Mouse (Mus musculus): ENCODE data around the gene Chmp3. TPM values are rescaled to one million over a fixed set of nuclear protein-coding genes. Genes with fewer than 3 reads are reported as not detected.
A peak's percentile ranks its signal among the peaks of the same experiment; 100 is the strongest.

Chmp3 gene
- polyA plus RNA-seq (2016; fragmentation: Nextera tagmentation; extraction: Ambion mirVana) = 44.3 and 49.4 TPM in 2 replicates

DNA sequence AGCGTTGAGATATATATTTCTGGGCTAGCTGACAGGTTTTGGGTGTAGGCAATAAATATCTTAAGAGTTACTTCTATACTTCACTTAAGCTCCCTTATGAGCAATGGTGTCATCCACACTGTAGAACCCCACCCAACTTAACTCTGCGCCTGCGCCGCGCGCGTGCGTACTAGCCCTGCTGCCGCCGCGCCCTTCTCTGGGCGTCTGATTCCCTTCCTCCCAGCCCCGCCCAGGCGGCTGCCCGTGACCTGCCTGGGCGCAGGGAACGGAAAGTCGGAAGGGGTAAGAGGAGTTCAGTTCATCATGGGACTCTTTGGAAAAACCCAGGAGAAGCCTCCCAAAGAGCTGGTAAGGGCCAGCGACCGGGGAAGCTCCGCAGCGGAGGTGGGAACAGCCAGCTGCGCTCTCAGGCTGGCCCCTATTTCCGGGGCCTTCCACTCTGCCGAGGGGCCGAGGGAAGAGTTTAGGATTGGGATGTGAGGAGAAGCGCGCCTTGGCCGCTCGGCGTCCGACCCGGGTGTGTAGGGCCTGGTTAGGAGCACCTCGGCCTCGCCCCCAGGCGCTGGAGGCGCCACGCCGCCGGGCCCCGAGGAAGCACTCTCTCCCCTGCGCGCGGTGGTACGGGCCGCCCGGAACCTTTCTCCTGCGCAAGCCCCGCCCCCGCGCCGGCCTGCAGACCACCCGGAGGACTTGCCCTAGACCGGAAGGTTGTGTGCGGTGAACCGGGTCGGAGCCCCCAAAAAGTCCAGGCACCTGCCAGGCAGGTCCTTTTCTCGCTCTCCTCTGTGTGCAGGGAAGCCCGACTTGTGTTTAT, at the start of gene Chmp3:
Chmp3 (plus strand) TSS at position 112 of the 814 bp plus-strand sequence.
- Histone ChIP-seq H3K4me3 (replicated peaks) (peak within 1 kb of the TSS; percentile 61), H3K27ac (peak within 1 kb of the TSS; percentile 96), H3K4me1 (peaks cover 8% of the 10 kb centered on the region; the same call in 1 of the 2 replicates), H3K27me3 (0 out of 2 replicates have a peak, but pooled peaks cover 3% of the 10 kb centered on the region), H3K36me3 (replicated peaks) (no peaks in the 10 kb centered on the region), H3K4me2 (peak within 1 kb of the TSS; percentile 63), H3K9ac (peak within 1 kb of the TSS; percentile 87), H3K9me3 (no peaks in the 10 kb centered on the region)
- under 1% methylated on average over 52 of the region's 59 CpGs for WGBS
- peak; percentile 98 for ATAC-seq (ENCODE audit: low FRiP score)

DNA sequence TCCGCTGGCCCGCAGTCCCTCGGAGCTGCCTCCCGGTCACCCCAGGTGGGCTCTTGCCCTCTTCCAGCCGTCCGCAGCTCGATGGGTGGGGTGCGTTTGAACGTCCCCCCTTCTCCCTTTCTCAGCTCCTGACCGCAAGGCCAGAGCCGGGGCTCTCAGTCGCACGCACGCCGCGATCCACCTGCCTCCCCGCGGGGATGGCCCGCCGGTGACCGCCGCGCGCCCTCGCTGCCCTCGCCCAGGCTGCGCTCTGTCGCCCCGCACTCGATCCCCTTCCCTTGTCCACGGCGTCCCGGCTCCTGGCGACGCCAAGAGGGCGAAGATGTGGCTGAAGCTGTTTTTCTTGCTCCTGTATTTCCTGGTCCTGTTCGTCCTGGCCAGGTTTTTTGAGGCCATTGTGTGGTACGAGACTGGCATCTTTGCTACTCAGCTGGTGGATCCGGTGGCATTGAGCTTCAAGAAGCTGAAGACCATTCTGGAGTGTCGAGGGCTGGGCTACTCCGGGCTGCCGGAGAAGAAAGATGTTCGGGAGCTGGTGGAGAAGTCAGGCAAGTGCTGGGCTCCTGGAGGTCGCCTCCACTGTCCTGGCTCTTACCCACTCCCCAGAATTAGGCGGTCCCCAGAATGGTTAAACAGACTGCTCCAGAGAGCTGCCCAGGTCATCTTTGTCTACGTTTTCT, 49.1 kb upstream of the Chmp3 start:
- Histone ChIP-seq H3K27ac (peak overlapping the region; percentile 98), H3K4me3 (replicated peaks) (peak overlapping the region; percentile 88), H3K9ac (peak overlapping the region; percentile 94), H3K4me1 (peaks cover 17% of the 10 kb centered on the region), H3K27me3 (no peaks in the 10 kb centered on the region), H3K36me3 (replicated peaks) (peaks cover 2% of the 10 kb centered on the region; the same call in 1 of the 2 replicates), H3K4me2 (peak overlapping the region; percentile 71), H3K9me3 (no peaks in the 10 kb centered on the region)
- WGBS = under 1% methylated on average over 46 of the region's 46 CpGs
- peak; percentile 28 for ATAC-seq (ENCODE audit: low FRiP score)

- WGBS = 85% methylated on average over 3 of the region's 3 CpGs
- no peak overlapping the region for H3K27ac ChIP-seq
- H3K4me2 ChIP-seq = no peak overlapping the region
- H3K9me3 ChIP-seq = no peaks in the 10 kb centered on the region
- ATAC-seq (ENCODE audit: low FRiP score) = no peak
- H3K27me3 ChIP-seq = no peaks in the 10 kb centered on the region
- H3K36me3 ChIP-seq (replicated peaks) = peaks cover 9% of the 10 kb centered on the region; the same call in 1 of the 2 replicates
- H3K4me1 ChIP-seq = peaks cover 12% of the 10 kb centered on the region
- no peak overlapping the region for H3K9ac ChIP-seq
- H3K4me3 ChIP-seq (replicated peaks) = no peak overlapping the region
These were observed 43.0 kb upstream of the Chmp3 start for GRCm38 (mm10) chr6:71500575-71500974.

- peaks cover 13% of the 10 kb centered on the region for H3K36me3 ChIP-seq (replicated peaks)
- ATAC-seq (ENCODE audit: low FRiP score) = no peak
- H3K27ac ChIP-seq = no peak overlapping the region
- no peak overlapping the region for H3K4me3 ChIP-seq (replicated peaks)
- no peaks in the 10 kb centered on the region for H3K9me3 ChIP-seq
- H3K27me3 ChIP-seq = no peaks in the 10 kb centered on the region
- H3K4me2 ChIP-seq = no peak overlapping the region
- no peak overlapping the region for H3K9ac ChIP-seq
- 69% methylated on average over 4 of the region's 4 CpGs for WGBS
- H3K4me1 ChIP-seq = no peaks in the 10 kb centered on the region
These were observed 40.6 kb upstream of the Chmp3 start for GRCm38 (mm10) chr6:71503001-71503400.

DNA sequence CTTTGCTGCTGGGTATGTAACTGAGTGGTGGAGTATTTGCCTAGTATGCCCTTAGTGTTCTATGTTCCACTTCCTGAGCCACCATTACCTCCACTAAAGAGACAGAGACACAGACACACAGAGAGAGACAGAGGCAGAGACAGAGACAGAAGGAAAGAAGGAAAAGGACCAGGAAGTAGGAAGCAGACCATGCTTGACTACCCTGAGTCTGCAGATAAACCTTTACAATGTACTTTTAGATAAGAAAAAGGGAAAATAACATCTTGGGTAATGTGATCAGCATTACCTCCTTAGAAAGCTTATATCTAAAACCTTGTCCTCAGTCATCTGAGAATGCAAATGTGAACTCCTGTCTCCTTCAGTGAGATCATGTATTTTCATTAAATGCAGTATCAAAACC, 39.9 kb upstream of the Chmp3 start:
- no peaks in the 10 kb centered on the region for H3K4me1 ChIP-seq
- peaks cover 14% of the 10 kb centered on the region for H3K36me3 ChIP-seq (replicated peaks)
- no peak overlapping the region for H3K27ac ChIP-seq
- no peak overlapping the region for H3K9ac ChIP-seq
- no peaks in the 10 kb centered on the region for H3K9me3 ChIP-seq
- no peak overlapping the region for H3K4me2 ChIP-seq
- no peak overlapping the region for H3K4me3 ChIP-seq (replicated peaks)
- H3K27me3 ChIP-seq = no peaks in the 10 kb centered on the region
- no peak for ATAC-seq (ENCODE audit: low FRiP score)

- 90% methylated on average over 4 of the region's 4 CpGs for WGBS
- Histone ChIP-seq H3K4me2 (no peak overlapping the region), H3K36me3 (replicated peaks) (peaks cover 16% of the 10 kb centered on the region), H3K4me3 (replicated peaks) (no peak overlapping the region), H3K27me3 (no peaks in the 10 kb centered on the region), H3K9ac (no peak overlapping the region), H3K27ac (no peak overlapping the region), H3K4me1 (no peaks in the 10 kb centered on the region), H3K9me3 (no peaks in the 10 kb centered on the region)
- ATAC-seq (ENCODE audit: low FRiP score) = no peak
These were observed 39.5 kb upstream of the Chmp3 start for GRCm38 (mm10) chr6:71504091-71504490.

DNA sequence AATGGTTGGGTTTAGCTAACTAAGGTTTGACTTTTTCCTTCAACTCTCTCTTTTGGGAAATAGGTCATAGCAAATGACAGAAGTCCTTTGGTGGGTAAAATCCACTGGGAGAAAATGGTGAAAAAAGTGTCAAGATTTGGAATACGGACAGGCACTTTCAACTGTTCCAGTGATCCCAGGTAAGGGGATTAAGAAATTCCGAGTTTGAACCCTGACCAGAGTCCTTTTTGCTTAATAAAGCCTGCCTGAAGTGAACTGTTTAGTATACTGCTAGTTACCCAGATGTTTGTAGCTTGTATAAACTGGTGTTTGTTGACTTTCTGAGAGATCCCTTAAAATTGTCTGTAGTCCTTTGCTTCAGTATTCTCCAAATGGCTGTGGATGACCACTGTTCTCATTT, 37.9 kb upstream of the Chmp3 start:
- H3K4me2 ChIP-seq = no peak overlapping the region
- no peak overlapping the region for H3K27ac ChIP-seq
- H3K4me1 ChIP-seq = no peaks in the 10 kb centered on the region
- H3K9ac ChIP-seq = no peak overlapping the region
- peaks cover 29% of the 10 kb centered on the region for H3K36me3 ChIP-seq (replicated peaks)
- no peaks in the 10 kb centered on the region for H3K27me3 ChIP-seq
- 89% methylated on average over 2 of the region's 2 CpGs for WGBS
- no peak overlapping the region for H3K4me3 ChIP-seq (replicated peaks)
- no peaks in the 10 kb centered on the region for H3K9me3 ChIP-seq
- ATAC-seq (ENCODE audit: low FRiP score) = no peak

DNA sequence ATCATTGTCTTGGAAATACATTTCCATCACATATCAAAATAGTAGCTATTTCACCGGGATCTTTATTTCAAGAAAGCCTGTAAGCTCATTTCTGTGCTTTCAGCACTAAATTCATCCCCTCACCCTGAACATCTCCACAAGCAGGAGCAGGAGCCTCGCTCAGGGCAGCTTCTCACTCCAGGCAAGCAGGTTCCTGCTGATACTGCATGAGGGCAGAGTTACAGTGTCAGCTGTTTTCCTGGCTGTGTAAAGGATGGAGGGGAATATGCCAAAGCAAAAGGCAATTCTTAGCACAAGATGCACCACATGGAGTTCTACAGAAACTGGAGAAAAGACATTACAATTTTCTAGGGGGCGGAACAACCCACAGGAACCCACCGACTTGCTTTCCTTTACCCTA, 24.1 kb upstream of the Chmp3 start:
- no peak for ATAC-seq (ENCODE audit: low FRiP score)
- H3K4me1 ChIP-seq = no peaks in the 10 kb centered on the region
- no peak overlapping the region for H3K4me2 ChIP-seq
- no peak overlapping the region for H3K4me3 ChIP-seq (replicated peaks)
- no peaks in the 10 kb centered on the region; the same call in 1 of the 2 replicates for H3K36me3 ChIP-seq (replicated peaks)
- no peaks in the 10 kb centered on the region for H3K9me3 ChIP-seq
- 93% methylated on average over 4 of the region's 4 CpGs for WGBS
- H3K9ac ChIP-seq = no peak overlapping the region
- H3K27me3 ChIP-seq = no peaks in the 10 kb centered on the region
- H3K27ac ChIP-seq = no peak overlapping the region

DNA sequence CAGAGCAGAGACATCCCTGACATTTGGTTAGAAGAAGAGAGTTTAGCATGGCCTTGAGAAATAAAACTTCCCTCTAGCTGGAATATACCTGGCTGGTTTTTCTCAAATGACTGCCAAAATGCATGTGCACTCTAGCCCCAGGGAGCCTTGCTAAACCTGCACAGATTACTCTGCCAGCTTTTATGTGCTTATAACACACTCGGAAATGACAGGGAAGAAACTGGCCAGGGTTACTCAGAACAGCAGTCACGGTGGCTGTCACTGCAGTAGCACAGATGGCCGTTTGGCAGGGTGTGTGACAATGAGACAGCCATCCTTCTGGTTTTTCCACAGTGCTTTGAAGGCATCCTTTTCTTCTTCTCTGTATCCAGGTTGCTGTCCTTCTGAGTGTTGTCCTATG, 18.0 kb upstream of the Chmp3 start:
- no peak overlapping the region for H3K27ac ChIP-seq
- H3K9ac ChIP-seq = no peak overlapping the region
- 71% methylated on average over 3 of the region's 3 CpGs for WGBS
- no peaks in the 10 kb centered on the region for H3K36me3 ChIP-seq (replicated peaks)
- no peaks in the 10 kb centered on the region for H3K9me3 ChIP-seq
- no peaks in the 10 kb centered on the region for H3K4me1 ChIP-seq
- ATAC-seq (ENCODE audit: low FRiP score) = no peak
- H3K27me3 ChIP-seq = no peaks in the 10 kb centered on the region
- H3K4me3 ChIP-seq (replicated peaks) = no peak overlapping the region
- no peak overlapping the region for H3K4me2 ChIP-seq

DNA sequence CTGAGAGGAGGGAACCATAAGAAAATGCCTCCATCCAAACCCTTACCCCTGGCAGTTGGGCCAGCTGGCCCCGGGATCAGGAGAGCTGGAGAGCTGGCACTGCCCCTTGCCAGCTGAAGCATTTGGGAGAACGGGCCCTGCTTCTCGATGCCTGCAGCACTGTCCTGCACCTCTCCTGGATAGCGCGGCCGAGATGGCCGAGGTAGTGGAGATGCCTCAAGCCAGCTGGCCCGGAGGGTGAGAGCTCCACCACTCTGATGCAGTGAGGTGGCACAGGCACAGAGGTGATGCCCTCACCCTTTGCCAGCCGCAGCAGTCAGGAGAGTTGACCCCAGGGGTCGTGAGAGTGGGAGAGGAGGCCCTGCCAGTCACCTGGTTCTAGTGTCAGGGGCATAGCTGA, 16.5 kb upstream of the Chmp3 start:
- no peak overlapping the region for H3K4me2 ChIP-seq
- no peaks in the 10 kb centered on the region for H3K9me3 ChIP-seq
- 91% methylated on average over 10 of the region's 10 CpGs for WGBS
- no peak overlapping the region for H3K9ac ChIP-seq
- no peak for ATAC-seq (ENCODE audit: low FRiP score)
- H3K27ac ChIP-seq = no peak overlapping the region
- no peaks in the 10 kb centered on the region for H3K4me1 ChIP-seq
- no peak overlapping the region for H3K4me3 ChIP-seq (replicated peaks)
- H3K36me3 ChIP-seq (replicated peaks) = no peaks in the 10 kb centered on the region
- no peaks in the 10 kb centered on the region for H3K27me3 ChIP-seq

DNA sequence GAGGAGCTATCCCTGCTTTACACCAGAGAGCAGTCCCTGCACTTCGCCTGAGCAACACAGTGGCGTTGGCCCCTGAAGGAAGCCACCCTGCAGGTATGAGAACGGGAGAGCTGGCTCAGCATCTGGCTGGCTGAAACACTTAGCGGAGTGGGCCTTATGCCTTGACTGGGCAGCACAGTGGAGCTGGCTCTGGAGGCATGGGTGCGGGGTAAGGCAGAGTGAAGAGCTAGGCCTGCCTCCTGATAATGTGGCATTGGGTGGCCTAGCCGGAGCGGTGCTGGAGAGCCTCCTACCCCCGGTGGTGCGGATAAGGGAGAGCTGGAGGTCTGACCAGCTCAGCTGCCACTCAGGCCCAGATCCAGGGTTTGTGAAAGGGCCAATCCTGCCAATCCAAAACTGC, 15.8 kb upstream of the Chmp3 start:
- no peak overlapping the region for H3K27ac ChIP-seq
- H3K4me1 ChIP-seq = no peaks in the 10 kb centered on the region
- no peaks in the 10 kb centered on the region for H3K27me3 ChIP-seq
- H3K4me2 ChIP-seq = no peak overlapping the region
- H3K4me3 ChIP-seq (replicated peaks) = no peak overlapping the region
- ATAC-seq (ENCODE audit: low FRiP score) = no peak
- no peak overlapping the region for H3K9ac ChIP-seq
- 85% methylated on average over 9 of the region's 9 CpGs for WGBS
- no peaks in the 10 kb centered on the region for H3K36me3 ChIP-seq (replicated peaks)
- no peaks in the 10 kb centered on the region for H3K9me3 ChIP-seq

DNA sequence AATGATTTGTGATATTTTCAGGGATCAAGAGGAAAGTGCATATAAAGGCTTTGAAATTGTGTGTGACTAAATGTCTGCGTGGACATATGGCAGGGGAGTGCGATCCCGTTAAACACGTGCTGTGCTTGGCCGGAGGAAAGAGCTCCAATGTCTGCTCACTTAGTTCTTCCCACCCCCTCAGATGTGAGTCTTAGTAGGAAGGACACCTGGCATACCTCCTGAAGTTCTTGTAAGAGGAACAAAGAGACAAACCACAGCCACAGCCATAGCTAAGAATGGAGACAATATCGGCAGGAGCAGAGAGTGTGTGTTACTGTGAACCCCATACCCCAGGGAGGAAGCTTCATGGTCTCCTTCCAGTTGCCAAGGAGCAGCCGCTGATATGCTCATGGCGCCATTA, 13.4 kb upstream of the Chmp3 start:
- 92% methylated on average over 8 of the region's 8 CpGs for WGBS
- ATAC-seq (ENCODE audit: low FRiP score) = no peak

More for the DNA sequence above, 13.4 kb upstream of the Chmp3 start:
- H3K27me3 ChIP-seq = no peaks in the 10 kb centered on the region
- H3K9ac ChIP-seq = no peak overlapping the region
- no peaks in the 10 kb centered on the region for H3K4me1 ChIP-seq
- no peaks in the 10 kb centered on the region for H3K36me3 ChIP-seq (replicated peaks)
- H3K9me3 ChIP-seq = no peaks in the 10 kb centered on the region
- H3K4me2 ChIP-seq = no peak overlapping the region
- no peak overlapping the region for H3K4me3 ChIP-seq (replicated peaks)
- H3K27ac ChIP-seq = no peak overlapping the region
